Mouse (Mus musculus): Measurements from ENCODE around the gene Asic2. TPM values are rescaled to one million over a fixed set of nuclear protein-coding genes. Genes with fewer than 3 reads are reported as not detected.
A peak's percentile ranks its signal among the peaks of the same experiment; 100 is the strongest.

The Asic2 gene
- polyA plus RNA-seq, 1 experiment from 2014 or later, result 1.7 TPM

DNA sequence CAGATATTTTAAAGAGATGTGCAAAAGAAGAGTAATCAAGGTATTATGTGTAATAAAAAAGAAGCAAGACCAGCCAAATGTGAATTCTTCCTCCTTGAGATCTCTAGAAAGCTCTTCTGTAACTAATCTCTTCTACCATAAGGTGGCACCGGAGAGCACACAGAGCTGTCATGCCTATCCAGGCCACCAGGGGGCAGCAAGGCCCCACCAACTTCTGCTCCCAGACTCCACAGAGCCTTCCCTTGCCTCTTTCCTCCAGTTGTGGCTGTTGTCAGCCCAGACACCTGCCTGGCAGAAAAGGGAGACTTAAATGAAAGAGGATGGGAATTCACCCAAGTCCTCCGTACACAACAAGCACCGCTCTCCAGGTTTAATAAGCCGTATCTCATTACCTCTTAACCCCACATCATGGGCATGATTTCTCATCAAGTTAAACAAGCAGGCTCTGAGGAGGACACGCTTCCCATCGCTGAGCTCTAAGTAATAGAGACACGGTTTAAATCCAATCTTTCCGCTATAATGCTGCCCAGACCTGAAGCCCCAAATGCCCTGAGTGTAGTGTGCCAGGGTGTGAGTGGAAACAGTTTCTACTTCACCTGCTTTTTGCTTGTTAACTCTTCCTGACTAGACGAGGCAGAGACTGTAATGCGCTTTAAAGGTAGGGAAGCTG is 28.1 kb upstream of the Asic2 start:
- Histone ChIP-seq H3K9me3 (replicated peaks) (no peaks in the 10 kb centered on the region), H3K4me1 (no peaks in the 10 kb centered on the region), H3K27me3 (ENCODE audit: low read depth, poor library complexity, severe bottlenecking) (no peaks in the 10 kb centered on the region), H3K36me3 (no peaks in the 10 kb centered on the region), H3K27ac (replicated peaks) (no peak overlapping the region), H3K4me3 (no peak overlapping the region)
- 71% methylated on average over 10 of the region's 10 CpGs for WGBS
- peak; percentile 73 for DNase-seq (ENCODE audit: low spot score)

DNA sequence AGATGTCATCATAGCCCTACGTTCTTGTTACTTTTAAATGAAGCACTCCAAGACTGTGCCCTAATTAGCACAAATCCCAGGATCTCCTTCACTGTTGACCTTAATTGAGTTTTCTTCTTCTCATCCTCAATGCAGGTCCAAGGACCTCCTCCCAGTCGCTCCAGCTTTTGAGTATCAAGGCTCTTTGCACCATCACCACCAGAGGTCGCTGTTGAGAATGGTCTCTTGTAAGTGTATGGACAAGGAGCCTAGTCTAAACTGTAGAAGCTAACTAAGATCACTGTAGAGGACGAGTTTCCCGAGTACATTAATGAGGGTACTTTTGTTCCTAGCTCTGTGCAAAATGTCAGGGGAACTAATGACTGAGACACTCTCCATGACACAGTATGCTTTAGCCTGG is 14.9 kb upstream of the Asic2 start:
- WGBS, result 46% methylated on average over 5 of the region's 5 CpGs
- H3K27me3 ChIP-seq (ENCODE audit: low read depth, poor library complexity, severe bottlenecking), result no peaks in the 10 kb centered on the region; the same call in 1 of the 2 replicates
- H3K27ac ChIP-seq (replicated peaks), result no peak overlapping the region
- no peaks in the 10 kb centered on the region for H3K9me3 ChIP-seq (replicated peaks)
- H3K36me3 ChIP-seq, result no peaks in the 10 kb centered on the region
- H3K4me3 ChIP-seq, result no peak overlapping the region
- DNase-seq (ENCODE audit: low spot score), result peak; percentile 45
- peaks cover 7% of the 10 kb centered on the region; the same call in 1 of the 2 replicates for H3K4me1 ChIP-seq

DNA sequence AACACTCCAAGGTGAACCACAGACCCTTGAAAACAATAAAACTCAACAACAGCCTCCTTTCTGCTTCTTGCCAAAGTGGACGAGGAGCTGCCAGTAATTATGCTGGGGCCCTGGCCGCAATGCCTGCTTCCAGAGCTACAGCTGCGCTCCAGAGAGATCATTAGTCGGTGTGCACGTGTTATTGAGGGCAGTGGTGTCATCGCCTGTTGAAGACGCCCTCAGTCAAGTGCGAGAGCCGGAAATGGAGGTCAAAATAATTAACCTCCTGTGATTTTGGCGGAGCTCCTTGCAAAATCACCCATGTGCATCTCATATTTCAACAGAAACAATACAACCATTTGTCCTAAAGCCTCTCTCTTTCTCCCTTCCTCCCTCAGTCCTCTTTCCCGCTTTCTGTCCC is 13.9 kb upstream of the Asic2 start:
- H3K27ac ChIP-seq (replicated peaks), result no peak overlapping the region
- no peak overlapping the region for H3K4me3 ChIP-seq
- H3K27me3 ChIP-seq (ENCODE audit: low read depth, poor library complexity, severe bottlenecking), result no peaks in the 10 kb centered on the region; the same call in 1 of the 2 replicates
- peaks cover 4% of the 10 kb centered on the region; the same call in 1 of the 2 replicates for H3K4me1 ChIP-seq
- no peak for DNase-seq (ENCODE audit: low spot score)
- no peaks in the 10 kb centered on the region for H3K36me3 ChIP-seq
- H3K9me3 ChIP-seq (replicated peaks), result no peaks in the 10 kb centered on the region
- 70% methylated on average over 11 of the region's 11 CpGs for WGBS

DNA sequence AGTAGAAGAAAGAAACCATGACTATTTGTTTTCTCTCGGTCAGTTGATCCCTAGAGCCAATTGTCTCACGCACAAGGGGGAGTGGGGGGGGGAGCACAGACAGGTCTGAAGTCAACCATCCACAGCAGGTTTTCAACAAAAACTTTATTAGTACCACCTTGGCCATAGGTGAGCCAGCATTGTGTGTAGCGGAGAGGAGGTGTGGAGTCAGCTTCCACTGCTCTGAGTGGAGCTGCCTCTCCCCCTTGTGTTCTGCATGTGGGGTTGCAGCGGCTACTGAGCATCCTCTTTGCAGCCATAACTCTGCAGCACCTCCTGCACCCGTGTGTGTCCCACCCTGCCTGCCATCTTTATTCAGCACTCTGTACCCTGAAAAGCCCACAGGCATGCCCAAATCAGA is 6.3 kb upstream of the Asic2 start:
- H3K36me3 ChIP-seq, result no peaks in the 10 kb centered on the region
- peaks cover 13% of the 10 kb centered on the region for H3K4me1 ChIP-seq
- H3K27ac ChIP-seq (replicated peaks), result no peak overlapping the region
- WGBS, result 29% methylated on average over 5 of the region's 5 CpGs
- no peak for DNase-seq (ENCODE audit: low spot score)
- H3K27me3 ChIP-seq (ENCODE audit: low read depth, poor library complexity, severe bottlenecking), result peaks cover 17% of the 10 kb centered on the region
- no peaks in the 10 kb centered on the region for H3K9me3 ChIP-seq (replicated peaks)
- H3K4me3 ChIP-seq, result no peak overlapping the region

DNA sequence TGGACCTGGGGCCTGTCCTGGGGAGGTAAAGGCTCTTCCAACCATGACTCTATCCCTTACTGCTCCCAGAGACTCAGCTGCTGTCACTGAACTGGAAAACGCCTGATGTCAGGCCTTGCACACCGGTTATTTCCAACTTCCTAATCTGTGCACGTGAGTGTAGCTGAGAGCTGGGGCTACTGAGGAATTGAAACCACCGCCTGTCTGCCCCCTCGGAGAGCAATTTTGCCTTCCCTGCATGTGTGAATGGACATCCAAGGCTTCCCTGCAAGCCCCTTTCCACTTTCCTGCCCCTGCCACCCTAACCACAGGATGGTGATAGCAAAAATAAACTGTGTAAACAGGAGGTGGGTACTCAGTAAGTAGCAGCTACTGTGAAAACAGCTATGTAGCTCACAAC is 5.4 kb upstream of the Asic2 start:
- no peak overlapping the region for H3K4me3 ChIP-seq
- peaks cover 26% of the 10 kb centered on the region for H3K27me3 ChIP-seq (ENCODE audit: low read depth, poor library complexity, severe bottlenecking)
- no peak overlapping the region for H3K27ac ChIP-seq (replicated peaks)
- H3K36me3 ChIP-seq, result no peaks in the 10 kb centered on the region
- 63% methylated on average over 5 of the region's 5 CpGs for whole genome bisulfite sequencing
- peaks cover 22% of the 10 kb centered on the region for H3K4me1 ChIP-seq
- no peak for DNase-seq (ENCODE audit: low spot score)
- H3K9me3 ChIP-seq (replicated peaks), result no peaks in the 10 kb centered on the region

DNA sequence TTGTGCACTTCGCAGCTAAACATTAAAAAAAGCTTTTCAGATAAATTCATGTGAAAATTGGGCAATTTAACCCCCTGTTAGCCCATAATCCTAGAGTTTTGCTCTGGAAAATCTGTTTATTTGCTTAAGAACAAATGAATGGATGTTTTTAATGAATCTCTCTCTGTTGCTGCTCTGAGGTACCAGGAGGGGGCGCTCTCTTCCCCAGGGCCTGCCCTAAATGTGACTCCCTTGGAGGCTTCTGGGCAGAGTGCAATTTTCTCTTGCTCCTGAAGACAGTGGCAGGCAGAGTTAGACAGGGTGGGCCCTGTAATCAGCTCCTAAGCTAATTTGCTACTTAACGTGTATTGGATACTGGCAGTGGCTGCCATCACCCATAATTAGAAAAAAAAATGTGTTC is 3.8 kb upstream of the Asic2 start:
- Histone ChIP-seq H3K4me3 (no peak overlapping the region), H3K9me3 (replicated peaks) (no peaks in the 10 kb centered on the region), H3K36me3 (no peaks in the 10 kb centered on the region), H3K4me1 (peaks cover 30% of the 10 kb centered on the region), H3K27ac (replicated peaks) (no peak overlapping the region), H3K27me3 (ENCODE audit: low read depth, poor library complexity, severe bottlenecking) (peaks cover 42% of the 10 kb centered on the region)
- no peak for DNase-seq (ENCODE audit: low spot score)
- WGBS, result 54% methylated on average over 3 of the region's 3 CpGs

DNA sequence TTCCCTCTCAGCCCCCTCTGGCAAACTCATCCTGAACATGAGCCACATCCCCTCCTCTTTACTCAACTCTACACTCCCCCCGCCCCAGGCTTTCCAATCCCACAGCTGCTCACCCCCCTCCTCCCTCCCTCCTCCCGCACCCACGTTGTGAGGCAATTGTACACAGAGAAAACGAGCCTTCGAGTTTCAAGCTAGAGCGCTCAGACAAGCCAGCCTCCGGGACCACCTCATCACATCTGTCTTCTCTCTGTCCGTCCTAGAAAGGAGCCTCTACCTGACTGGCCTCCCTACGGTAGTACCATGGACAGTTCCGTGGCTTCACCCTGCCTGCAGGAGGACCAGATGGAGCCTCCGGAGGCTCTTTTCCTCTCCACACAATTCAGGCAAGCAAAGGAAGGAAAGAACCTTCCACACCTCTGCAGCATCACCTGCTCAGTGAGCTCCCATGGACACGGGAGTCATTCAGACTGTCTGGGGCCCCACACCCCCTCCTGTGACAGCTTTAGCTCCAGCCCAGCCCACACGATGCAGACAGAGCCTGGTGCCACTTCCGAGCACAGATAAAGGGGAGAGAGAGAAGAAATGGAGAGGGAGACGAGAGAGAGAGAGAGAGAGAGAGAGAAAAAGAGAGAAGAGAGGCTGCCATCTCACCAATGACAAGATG is 1.5 kb downstream of the Asic2 start:
- Histone ChIP-seq H3K4me3 (peak overlapping the region; percentile 7; the same call in 1 of the 2 replicates), H3K27ac (replicated peaks) (no peak overlapping the region), H3K4me1 (peaks cover 31% of the 10 kb centered on the region), H3K27me3 (ENCODE audit: low read depth, poor library complexity, severe bottlenecking) (peaks cover 64% of the 10 kb centered on the region), H3K36me3 (no peaks in the 10 kb centered on the region), H3K9me3 (replicated peaks) (no peaks in the 10 kb centered on the region)
- peak; percentile 47 for DNase-seq (ENCODE audit: low spot score)
- 11% methylated on average over 15 of the region's 15 CpGs for WGBS

DNA sequence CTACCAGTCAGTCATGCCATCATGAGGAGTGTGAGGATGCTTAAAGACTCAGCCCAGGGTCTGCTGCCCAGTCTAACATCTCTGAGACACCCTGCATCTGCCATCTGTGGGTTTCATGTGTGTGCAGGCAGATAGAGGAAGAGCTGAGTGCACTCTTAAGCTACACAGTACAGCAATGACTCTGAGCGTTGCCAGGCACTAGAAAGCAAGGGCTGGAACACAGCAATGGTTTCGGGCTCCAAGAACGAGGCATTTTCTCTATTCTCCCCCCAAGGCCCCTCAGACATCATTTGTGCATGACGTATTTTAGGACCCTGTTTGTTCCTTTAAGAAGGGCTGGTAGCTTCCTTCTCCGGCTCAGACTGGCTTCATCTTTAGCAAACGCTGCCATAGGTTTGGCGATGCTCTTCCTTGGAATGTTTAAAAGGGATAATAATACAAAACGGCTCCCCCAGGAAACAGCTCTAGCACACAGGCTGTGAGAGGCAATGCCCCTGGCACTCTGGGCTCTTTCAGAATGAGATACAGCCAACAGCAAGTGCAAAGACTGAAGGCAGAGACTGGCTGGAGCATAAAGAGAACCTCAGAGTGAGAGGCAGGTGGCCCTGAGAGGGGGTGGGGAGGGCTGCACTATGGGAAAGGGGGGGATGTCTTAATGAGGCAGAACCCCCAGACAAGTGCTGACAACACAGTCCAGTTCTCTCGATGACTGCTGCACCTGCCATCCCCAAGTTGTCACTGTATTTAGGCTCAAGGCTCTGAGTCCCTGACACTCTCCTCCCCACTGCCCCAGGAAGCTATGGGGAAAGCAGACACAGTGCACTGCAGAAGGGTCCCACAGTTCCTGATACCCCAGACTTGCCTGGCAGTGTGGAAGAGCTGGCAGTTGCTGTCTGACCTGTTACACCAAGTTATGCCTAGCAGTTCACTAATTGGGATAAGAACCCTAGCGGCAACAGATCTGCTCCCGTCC is 2.3 kb downstream of the Asic2 start:
- Histone ChIP-seq H3K4me3 (peak overlapping the region; percentile 7; the same call in 1 of the 2 replicates), H3K9me3 (replicated peaks) (no peaks in the 10 kb centered on the region), H3K27ac (replicated peaks) (no peak overlapping the region), H3K36me3 (no peaks in the 10 kb centered on the region), H3K27me3 (ENCODE audit: low read depth, poor library complexity, severe bottlenecking) (peaks cover 60% of the 10 kb centered on the region), H3K4me1 (peaks cover 31% of the 10 kb centered on the region)
- WGBS, result 66% methylated on average over 11 of the region's 11 CpGs
- no peak for DNase-seq (ENCODE audit: low spot score)

DNA sequence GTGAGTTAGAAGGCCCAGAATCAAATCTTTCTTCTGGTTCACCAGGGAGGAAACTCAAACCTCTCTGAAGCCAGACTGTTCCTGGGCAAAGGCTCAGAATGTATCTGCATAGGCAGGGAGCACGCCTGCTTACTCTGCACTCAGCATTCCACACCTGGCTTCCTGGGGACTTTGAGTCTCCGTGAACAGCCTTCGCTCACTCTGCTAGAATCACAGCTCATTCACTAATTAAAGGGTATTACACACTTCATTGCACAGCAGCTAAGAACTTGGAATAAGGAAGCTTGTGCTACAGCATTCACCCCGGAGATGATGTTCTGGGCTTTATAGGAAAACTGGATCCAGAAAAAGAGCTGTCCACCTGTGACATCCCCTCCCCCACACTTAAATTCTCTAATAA is 3.7 kb downstream of the Asic2 start:
- peaks cover 30% of the 10 kb centered on the region for H3K4me1 ChIP-seq
- peaks cover 47% of the 10 kb centered on the region for H3K27me3 ChIP-seq (ENCODE audit: low read depth, poor library complexity, severe bottlenecking)
- H3K36me3 ChIP-seq, result no peaks in the 10 kb centered on the region
- no peaks in the 10 kb centered on the region for H3K9me3 ChIP-seq (replicated peaks)
- WGBS, result 58% methylated on average over 4 of the region's 4 CpGs
- DNase-seq (ENCODE audit: low spot score), result no peak
- no peak overlapping the region for H3K4me3 ChIP-seq
- no peak overlapping the region for H3K27ac ChIP-seq (replicated peaks)

DNA sequence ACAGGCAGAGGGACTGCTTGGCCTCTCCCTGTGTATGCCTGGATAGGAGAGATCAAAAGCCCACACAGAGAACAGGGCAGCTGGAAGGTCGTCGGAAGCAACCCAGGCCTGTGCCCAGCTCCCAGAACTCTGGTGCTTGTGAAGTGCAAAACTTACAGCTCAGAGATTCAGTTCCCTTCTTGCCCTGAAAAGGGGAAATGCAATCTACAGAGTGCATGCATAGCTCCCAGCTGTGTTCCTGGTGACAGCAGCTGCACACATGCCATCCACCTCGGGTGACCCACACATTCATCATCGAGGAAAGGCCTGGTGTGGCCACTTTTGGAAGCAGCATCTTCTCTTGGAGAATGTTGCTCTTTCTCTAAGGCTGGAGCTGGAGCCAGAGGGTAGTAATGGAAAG is 13.9 kb downstream of the Asic2 start:
- Histone ChIP-seq H3K9me3 (replicated peaks) (no peaks in the 10 kb centered on the region), H3K27me3 (ENCODE audit: low read depth, poor library complexity, severe bottlenecking) (no peaks in the 10 kb centered on the region), H3K4me1 (0 out of 2 replicates have a peak, but pooled peaks cover 3% of the 10 kb centered on the region), H3K27ac (replicated peaks) (no peak overlapping the region), H3K4me3 (no peak overlapping the region), H3K36me3 (no peaks in the 10 kb centered on the region)
- no peak for DNase-seq (ENCODE audit: low spot score)
- WGBS, result 68% methylated on average over 4 of the region's 4 CpGs

DNA sequence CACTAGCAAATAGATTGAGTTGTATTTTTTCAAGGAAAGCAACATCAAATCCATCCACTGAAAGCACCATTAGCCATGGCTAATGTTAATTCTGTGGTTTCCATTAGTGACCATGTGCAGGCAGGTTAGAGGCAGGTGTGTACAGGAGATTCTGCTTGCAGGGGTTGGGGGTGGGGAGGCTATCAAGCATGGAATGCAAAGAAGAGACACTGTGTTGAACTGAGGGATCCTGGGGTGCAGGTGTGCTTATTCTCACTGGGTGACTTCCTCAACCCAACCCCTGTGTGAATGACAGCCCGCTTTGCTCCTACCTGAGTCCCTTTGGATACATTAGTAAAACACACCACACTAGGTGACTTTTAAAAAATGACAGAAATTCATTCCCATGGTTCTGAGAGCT is 20.2 kb downstream of the Asic2 start:
- Histone ChIP-seq H3K9me3 (replicated peaks) (no peaks in the 10 kb centered on the region), H3K27me3 (ENCODE audit: low read depth, poor library complexity, severe bottlenecking) (no peaks in the 10 kb centered on the region), H3K4me3 (no peak overlapping the region), H3K4me1 (no peaks in the 10 kb centered on the region), H3K27ac (replicated peaks) (no peak overlapping the region), H3K36me3 (no peaks in the 10 kb centered on the region)
- DNase-seq (ENCODE audit: low spot score), result no peak
- WGBS, result 88% methylated on average over 1 of the region's 1 CpGs

DNA sequence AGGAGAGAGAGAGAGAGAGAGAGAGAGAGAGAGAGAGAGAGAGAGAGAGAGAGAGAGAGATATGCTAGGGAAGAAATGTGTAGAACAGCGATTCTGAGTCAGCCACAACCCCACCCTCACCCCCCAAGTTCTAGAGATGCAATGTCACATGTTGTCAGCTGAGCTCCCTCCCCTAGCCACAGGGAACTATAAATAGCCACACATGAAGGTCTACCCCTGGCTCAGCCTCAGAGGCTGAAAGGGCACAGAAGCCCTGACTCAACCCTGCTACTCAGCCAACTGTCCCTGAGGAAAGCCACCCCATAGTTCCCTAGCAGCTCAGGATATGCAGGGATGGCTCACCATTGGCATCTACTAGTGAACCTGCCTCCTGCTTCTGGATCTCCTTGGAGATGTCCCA is 26.1 kb downstream of the Asic2 start:
- Histone ChIP-seq H3K4me1 (no peaks in the 10 kb centered on the region), H3K36me3 (no peaks in the 10 kb centered on the region), H3K27me3 (ENCODE audit: low read depth, poor library complexity, severe bottlenecking) (no peaks in the 10 kb centered on the region), H3K27ac (replicated peaks) (no peak overlapping the region), H3K9me3 (replicated peaks) (no peaks in the 10 kb centered on the region), H3K4me3 (no peak overlapping the region)
- WGBS, result 57% methylated on average over 1 of the region's 1 CpGs
- DNase-seq (ENCODE audit: low spot score), result no peak
